Mouse (Mus musculus): ENCODE measurements around the gene Palm. TPM values are rescaled to one million over a fixed set of nuclear protein-coding genes. Genes with fewer than 3 reads are reported as not detected.

Palm gene
- polyA plus RNA-seq, 2 experiments from 2014 or later = 0.55 to 0.95 TPM

DNA sequence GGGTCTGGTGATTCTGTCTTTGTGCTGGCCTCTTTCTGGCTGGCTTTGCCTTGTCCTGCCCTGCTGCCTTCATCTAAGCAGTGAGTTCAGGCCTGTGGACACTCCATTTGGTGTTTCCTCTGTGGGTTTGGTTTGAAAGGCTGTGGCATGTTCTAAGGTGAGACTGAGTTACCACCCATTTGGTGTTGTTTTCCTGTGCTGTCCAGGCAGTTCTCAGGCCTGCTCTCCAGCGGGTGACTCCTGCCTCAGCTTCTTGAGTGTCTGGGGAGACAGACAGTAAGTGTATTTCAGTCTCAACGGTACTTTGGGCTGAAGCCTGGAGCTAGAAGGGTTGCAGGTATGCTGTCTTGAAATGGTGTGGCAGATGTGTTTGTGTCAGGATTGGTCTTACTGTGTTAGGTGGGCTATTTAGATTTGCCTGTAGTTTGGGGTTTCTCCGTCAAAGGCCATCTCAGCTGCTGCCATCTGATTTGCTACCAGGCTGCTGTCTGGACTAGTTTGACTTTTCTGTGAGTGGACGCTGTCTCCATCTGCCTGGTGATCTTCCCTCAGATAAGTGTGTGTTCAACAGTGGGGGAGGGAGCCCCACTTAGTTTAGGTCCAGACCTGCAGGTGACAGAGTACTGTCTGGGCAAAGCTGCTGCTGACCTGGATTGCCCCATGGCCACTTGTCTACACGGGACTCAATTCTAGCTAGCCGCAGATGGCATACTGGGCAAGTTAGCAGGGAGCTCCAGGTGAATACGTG lies 63.5 kb downstream of the Palm start:
- ATAC-seq = no peak

DNA sequence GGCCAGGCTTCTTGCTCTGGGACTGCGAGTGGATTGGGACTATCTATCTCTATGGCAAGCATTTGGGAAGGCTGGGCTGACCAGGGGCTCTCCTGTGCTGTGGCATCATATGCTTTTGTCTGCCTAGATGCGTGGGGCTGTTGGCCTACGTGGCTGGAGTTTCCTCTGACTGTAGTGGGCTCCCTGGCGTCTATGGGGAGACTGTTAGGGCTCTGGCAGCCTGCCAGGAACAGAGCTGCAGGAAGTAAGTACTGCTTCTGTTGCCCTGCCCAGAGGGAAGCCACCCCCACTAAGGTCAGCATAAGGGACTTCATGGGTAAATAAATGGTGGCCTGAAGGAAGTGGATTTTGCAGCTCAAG lies 64.1 kb downstream of the Palm start:
- no peak for ATAC-seq

DNA sequence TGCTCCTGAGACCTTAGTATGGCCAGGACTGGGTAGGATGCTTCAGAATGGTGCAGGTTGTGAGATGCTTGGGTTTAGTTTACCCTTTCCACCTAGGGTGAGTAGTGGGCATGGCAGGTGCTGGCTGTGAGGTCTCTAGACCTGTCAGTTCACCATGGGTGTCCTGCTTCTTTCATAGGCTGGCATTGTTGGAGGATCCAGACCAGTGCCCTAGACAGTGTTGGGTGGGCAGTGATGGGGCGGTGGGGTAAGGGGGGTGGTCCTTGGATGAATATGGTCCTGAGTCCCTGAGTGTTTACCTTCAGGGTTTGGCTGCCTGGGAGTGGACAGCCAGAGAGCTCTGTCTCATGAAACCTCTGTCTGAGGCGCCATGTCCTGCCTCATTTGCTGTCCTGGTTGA lies 64.5 kb downstream of the Palm start:
- no peak for ATAC-seq

DNA sequence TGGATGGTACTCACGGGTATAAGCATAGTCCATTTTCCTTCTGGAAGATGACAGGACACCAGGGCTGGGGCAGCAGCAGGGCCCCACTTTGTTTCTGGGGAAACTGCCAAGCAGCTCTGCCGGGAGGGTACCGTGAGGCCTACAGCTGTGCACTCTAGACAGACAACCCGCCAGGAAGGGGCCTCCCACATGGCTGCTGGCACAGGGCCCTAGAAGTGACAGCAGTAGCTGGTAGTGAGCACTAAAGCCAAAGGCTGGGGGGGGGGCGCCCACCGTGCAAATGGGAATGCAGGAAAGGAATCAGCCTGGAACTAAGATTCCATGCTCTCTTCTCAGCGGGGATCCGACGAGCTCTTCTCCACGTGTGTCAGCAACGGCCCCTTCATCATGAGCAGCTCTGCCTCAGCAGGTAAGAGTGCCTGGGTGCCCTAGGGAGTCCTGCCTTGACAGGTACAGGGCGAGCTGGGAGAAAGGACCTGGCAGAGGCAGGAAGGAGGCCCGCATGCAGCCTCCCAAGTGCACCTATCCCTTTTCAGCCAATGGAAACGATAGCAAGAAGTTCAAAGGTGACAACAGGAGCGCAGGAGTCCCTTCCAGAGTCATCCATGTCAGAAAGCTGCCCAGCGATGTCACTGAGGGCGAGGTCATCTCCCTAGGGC lies 65.2 kb downstream of the Palm start:
- no peak for ATAC-seq

DNA sequence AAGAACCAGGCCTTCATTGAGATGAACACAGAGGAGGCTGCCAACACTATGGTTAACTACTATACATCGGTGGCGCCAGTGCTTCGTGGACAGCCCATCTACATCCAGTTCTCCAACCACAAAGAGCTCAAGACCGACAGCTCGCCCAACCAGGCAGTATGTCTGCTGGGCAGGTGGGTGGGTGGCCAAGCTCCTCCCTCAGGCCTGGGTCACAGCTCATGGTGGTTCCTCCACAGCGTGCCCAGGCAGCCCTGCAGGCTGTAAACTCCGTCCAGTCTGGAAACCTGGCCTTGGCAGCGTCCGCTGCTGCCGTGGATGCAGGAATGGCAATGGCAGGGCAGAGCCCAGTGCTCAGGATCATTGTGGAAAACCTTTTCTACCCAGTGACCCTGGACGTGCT lies 65.7 kb downstream of the Palm start:
- ATAC-seq = no peak

DNA sequence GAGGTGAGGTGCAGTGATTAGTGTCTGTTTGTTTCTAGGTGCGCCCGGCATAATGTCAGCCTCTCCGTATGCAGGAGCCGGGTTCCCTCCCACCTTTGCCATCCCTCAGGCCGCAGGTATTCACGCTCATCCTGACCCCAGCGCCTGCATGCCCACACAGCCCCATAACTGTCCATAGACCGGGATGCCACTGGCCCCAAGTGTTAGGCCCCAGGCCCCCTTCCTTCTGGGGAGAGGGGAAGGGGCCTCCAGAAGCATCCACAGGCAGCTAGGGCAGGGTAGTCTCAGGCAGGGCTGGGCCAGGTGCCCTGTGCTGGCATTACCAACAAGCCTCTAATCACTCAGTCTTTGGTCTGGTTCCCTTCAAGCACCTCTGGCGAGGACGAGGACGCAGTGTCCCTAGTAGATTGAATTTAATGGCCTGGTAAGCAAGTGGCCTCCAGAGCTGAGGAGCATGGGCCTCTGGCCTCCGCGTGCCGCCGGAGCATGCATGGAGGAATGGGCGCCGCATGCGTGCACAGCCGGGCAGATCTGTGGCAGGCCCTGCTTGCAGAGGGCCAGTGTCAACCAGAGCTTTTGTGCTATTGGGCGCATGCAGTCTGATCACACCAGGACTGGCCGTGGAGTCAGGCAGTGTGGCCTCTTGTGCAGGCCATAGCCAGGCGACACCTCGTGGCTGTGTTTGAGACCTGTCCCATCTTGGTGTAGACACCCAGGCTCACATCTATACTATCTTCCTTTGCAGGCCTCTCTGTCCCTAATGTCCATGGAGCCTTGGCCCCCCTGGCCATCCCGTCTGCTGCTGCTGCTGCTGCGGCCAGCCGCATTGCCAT lies 66.9 kb downstream of the Palm start:
- no peak for ATAC-seq

DNA sequence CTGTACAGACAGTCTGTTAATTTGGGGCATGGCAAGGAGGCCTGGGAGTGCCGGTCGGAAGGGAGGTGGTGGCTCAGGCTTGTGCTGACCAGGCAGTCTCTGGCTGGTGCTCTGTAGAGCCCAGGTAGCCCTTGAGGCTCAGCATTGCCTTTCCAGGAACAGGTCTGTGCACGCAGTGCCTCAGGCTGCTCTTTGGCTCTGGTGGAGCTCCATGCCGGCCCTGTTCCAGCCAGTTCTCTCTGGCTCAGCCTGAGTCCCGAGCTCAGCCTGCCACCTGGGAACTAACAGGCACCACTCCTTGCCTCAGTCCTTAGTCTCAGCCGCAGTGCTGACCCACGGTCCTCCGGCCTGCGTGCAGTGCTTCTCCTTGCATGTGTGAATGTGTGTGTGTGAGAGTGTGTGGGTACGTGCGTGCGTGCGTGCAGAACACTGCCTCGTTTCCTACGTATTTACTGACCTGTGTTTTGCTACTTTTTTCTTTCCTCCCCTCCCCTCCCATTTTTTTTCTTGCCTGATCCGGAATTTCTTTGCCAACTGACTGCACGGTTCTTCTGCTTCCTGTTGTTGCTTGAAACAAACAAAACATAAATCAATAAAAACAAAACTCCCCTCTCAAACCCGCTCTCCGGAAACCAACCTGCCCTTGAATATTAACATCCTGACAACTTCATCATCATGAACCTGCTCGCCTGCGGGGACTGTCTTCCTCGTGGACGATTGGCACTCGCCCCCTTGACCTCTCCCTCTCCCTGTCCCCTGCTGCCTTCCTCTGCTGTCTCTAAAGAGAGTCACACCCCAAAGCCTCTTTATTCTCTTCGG lies 68.1 kb downstream of the Palm start:
- no peak for ATAC-seq

DNA sequence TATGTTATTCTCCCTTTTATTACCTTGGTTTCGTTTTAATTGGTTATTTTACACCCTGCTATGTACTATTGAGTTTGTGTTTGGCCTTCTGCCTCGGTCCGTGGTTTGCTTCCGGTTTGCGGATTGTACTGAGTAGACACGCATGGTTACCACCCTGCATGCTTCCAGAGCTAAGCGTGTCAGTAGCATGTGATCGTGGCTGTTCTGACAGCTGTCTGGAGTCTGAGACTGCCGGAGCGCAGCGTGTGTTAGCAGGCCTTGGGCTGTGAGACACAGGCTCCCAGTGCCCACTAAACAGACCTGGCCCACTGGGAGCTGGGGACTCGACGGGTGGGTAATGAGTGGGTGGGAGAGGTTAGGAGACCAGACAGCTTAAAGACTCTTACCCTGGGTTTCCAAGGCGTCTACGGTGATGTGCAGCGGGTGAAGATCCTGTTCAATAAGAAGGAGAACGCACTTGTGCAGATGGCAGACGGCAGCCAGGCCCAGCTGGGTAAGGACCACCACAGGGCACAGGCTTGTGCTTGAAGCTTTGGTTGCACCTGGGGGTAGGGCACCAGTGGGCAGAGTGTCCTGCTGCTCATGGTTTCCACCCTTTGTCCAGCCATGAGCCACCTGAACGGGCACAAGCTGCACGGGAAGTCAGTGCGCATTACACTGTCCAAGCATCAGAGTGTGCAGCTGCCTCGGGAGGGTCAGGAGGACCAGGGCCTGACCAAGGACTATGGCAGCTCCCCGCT lies 68.8 kb downstream of the Palm start:
- no peak for ATAC-seq

DNA sequence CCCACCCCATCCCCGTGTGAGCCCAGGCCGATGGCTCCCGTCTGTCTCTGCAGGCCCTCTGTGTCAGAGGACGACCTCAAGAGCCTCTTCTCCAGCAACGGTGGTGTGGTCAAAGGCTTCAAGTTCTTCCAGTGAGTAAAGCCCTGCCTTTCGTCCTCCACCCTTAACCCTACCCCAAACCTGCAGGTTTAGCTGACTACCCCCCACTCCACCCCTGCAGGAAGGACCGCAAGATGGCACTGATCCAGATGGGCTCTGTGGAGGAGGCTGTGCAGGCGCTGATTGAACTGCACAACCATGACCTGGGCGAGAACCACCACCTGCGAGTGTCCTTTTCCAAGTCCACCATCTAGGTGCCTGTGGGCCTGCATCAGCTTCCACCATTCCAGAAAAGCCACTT lies 69.6 kb downstream of the Palm start:
- ATAC-seq = no peak

DNA sequence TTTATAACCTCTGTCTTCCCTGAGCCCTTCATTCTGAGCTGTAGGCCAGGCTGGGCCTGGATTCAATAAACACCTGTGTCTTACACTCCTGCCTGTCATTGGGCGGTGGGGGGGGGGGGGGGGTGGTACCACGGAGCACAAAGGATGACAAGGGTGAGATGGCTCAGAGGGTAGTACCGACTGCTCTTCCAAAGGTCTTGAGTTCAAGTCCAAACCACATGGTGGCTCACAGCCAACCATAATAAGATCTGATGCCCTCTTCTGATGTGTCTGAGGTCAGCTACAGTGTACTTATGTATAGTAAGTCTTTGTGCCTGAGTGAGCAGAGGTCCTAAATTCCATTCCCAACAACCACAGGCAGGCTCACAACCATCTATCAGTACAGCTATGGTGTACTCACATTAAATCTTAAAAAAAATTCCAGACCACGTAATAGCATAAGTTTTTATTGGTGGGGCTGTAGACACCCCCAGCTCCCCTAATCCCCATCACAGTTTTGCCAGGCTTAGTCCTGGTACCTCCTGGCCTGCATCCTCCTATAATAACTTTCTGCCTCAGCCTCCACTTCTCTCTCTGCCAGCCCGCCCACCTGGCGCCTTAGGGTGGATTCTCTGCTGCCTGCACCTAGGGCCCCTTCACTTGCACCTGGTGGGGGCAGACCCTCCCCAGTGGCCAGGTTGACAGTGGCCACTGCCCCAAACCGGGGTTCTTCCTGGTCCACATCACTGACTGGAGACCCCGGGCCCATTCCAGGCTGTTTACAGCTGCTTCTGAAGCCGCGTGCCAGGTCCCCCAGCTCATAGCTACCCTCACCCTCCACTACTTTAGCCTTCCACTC lies 71.2 kb downstream of the Palm start:
- ATAC-seq = no peak

DNA sequence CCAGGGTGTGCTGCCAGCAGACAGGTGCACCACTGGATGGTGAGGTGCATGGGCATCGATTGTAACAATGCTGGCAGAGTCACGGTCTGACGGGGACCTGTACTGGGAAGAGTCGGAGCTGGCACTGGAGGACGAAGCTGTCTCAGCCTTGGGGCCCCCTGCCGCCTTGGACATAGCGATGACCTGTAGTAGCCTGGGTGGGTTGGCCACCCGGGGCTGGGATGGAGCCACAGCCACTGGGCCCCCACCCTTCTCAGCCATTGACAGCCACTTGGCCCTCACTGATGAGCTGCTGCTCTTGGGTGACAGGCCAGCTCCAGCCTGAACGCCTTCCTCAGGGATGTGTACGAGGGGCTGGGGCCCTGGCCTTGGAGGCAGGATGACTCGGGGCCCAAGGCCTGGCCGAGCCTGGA lies 71.8 kb downstream of the Palm start:
- ATAC-seq = no peak

DNA sequence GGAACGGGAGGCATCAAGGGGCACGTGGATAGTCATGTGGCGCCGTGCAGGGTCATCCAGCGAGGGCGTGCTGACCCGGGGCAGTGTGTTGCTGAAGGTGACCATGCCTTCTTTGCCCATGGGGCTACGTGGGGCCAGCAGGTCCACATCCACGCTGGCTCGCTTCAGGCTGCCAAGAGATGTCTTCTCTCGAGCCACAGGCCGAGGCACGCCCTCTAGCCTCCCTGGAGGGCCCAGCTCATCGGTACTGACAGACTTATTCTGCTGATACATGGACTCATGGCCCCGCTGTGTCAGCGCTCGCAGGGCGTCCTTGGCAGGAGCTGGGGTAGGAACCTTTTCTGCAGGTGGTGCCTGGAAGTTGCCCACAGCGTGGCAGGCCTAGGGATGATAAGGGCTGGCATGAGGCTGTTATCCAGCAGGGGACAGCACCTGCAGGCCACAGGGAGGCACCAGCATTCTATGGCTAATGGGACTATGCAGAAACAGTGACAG lies 72.5 kb downstream of the Palm start:
- no peak for ATAC-seq

DNA sequence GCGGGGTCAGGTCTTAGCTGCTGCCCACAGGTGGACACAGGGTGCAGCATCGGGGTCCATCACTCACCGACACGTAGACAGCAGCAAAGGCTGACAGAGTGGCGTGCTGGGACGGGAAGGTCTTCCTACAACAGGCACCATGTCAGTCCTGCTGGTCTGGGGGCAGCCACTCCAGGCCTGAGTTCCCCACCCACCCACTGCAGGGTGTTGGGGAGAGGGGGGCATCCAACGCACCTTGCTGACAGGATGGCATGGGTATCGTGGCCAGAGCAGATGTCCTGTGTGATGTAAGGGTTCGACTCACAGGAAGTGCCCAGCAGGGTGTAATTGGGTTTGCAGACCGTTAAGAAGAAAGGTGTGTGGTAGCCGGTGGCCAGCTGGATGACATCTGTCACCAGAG lies 73.2 kb downstream of the Palm start:
- no peak for ATAC-seq

Other genes starting within 250 kb of the Palm start
- 10 to 100 TPM; 12.0 to 15.0 TPM for gene Mier2, start 238.4 kb upstream of the Palm start, polyA plus RNA-seq (2017; shearing (Covaris generic))
- gene Theg, start 206.2 kb upstream of the Palm start, polyA plus RNA-seq (2017; shearing (Covaris generic)) = not detected
- gene C2cd4c, start 179.5 kb upstream of the Palm start, polyA plus RNA-seq (2017; shearing (Covaris generic)) = not detected
- gene Shc2, start 155.7 kb upstream of the Palm start, polyA plus RNA-seq (2017; shearing (Covaris generic)) = not detected
- gene Odf3l2, start 147.8 kb upstream of the Palm start, polyA plus RNA-seq (2017; shearing (Covaris generic)) = not detected
- gene Madcam1, start 129.0 kb upstream of the Palm start, polyA plus RNA-seq (2017; shearing (Covaris generic)) = under 1 TPM in 1 of 2 experiments, not detected in 1; 0.60 TPM
- gene Tpgs1, start 124.2 kb upstream of the Palm start, polyA plus RNA-seq (2017; shearing (Covaris generic)) = 10 to 100 TPM; 22.5 to 32.9 TPM
- 10 to 100 TPM; 17.4 to 27.5 TPM for gene Cdc34, start 111.4 kb upstream of the Palm start, polyA plus RNA-seq (2017; shearing (Covaris generic))
- gene Gzmm, start 104.6 kb upstream of the Palm start, polyA plus RNA-seq (2017; shearing (Covaris generic)) = under 1 TPM; 0.52 to 0.62 TPM
- 100 to 1,000 TPM; 135 to 157 TPM for gene Bsg, start 89.1 kb upstream of the Palm start, polyA plus RNA-seq (2017; shearing (Covaris generic))
- not detected for gene Hcn2, start 76.9 kb upstream of the Palm start, polyA plus RNA-seq (2017; shearing (Covaris generic))
- gene Polrmt, start 47.0 kb upstream of the Palm start, polyA plus RNA-seq (2017; shearing (Covaris generic)) = 10 to 100 TPM; 13.6 to 21.4 TPM
- gene Fgf22, start 38.5 kb upstream of the Palm start, polyA plus RNA-seq (2017; shearing (Covaris generic)) = not detected
- 1 to 10 TPM; 3.9 to 4.4 TPM for gene Rnf126, start 26.6 kb upstream of the Palm start, polyA plus RNA-seq (2017; shearing (Covaris generic))
- under 1 TPM in 1 of 2 experiments, not detected in 1; 0.86 TPM for gene Fstl3, start 16.3 kb upstream of the Palm start, polyA plus RNA-seq (2017; shearing (Covaris generic))
- 1 to 10 TPM in 1 of 2 experiments, under 1 TPM in 1; 0.76 to 1.1 TPM for gene Prss57, start 2.6 kb upstream of the Palm start, polyA plus RNA-seq (2017; shearing (Covaris generic))
- gene Misp, start 27.4 kb downstream of the Palm start, polyA plus RNA-seq (2017; shearing (Covaris generic)) = not detected
- 100 to 1,000 TPM in 1 of 2 experiments, 10 to 100 TPM in 1; 94.0 to 159 TPM for gene Ptbp1, start 60.9 kb downstream of the Palm start, polyA plus RNA-seq (2017; shearing (Covaris generic))
- not detected for gene Prtn3, start 80.9 kb downstream of the Palm start, polyA plus RNA-seq (2017; shearing (Covaris generic))
- 1 to 10 TPM; 1.6 to 2.1 TPM for gene Plppr3, start 81.1 kb downstream of the Palm start, polyA plus RNA-seq (2017; shearing (Covaris generic))
- gene Elane, start 92.7 kb downstream of the Palm start, polyA plus RNA-seq (2017; shearing (Covaris generic)) = not detected
- not detected for gene Cfd, start 97.3 kb downstream of the Palm start, polyA plus RNA-seq (2017; shearing (Covaris generic))
- 10 to 100 TPM in 1 of 2 experiments, 1 to 10 TPM in 1; 6.7 to 10.5 TPM for gene Med16, start 115.4 kb downstream of the Palm start, polyA plus RNA-seq (2017; shearing (Covaris generic))
- not detected for gene Gm26602, start 117.3 kb downstream of the Palm start, polyA plus RNA-seq (2017; shearing (Covaris generic))
- under 1 TPM in 1 of 2 experiments, not detected in 1; 0.22 TPM for gene Kiss1r, start 123.4 kb downstream of the Palm start, polyA plus RNA-seq (2017; shearing (Covaris generic))
- gene R3hdm4, start 127.6 kb downstream of the Palm start, polyA plus RNA-seq (2017; shearing (Covaris generic)) = 100 to 1,000 TPM in 1 of 2 experiments, 10 to 100 TPM in 1; 92.3 to 122 TPM
- 1 to 10 TPM; 2.1 to 2.5 TPM for gene Arid3a, start 133.5 kb downstream of the Palm start, polyA plus RNA-seq (2017; shearing (Covaris generic))
- 10 to 100 TPM; 63.9 to 70.0 TPM for gene Wdr18, start 166.6 kb downstream of the Palm start, polyA plus RNA-seq (2017; shearing (Covaris generic))
- gene Grin3b, start 177.1 kb downstream of the Palm start, polyA plus RNA-seq (2017; shearing (Covaris generic)) = not detected
- 1 to 10 TPM; 1.9 to 3.8 TPM for gene Tmem259, start 190.8 kb downstream of the Palm start, polyA plus RNA-seq (2017; shearing (Covaris generic))
- 100 to 1,000 TPM; 828 to 877 TPM for gene Cnn2, start 195.0 kb downstream of the Palm start, polyA plus RNA-seq (2017; shearing (Covaris generic))
- 10 to 100 TPM; 13.2 to 17.0 TPM for gene Abca7, start 202.9 kb downstream of the Palm start, polyA plus RNA-seq (2017; shearing (Covaris generic))
- gene Arhgap45, start 223.1 kb downstream of the Palm start, polyA plus RNA-seq (2017; shearing (Covaris generic)) = 100 to 1,000 TPM; 196 to 326 TPM
- 100 to 1,000 TPM; 174 to 175 TPM for gene Polr2e, start 246.2 kb downstream of the Palm start, polyA plus RNA-seq (2017; shearing (Covaris generic))

Measured in activated CD4-positive, CD25-positive, alpha-beta regulatory T cell, adult 4 months (primary cell).